Mouse (Mus musculus): Measurements from ENCODE around the gene Zranb1. TPM values are rescaled to one million over a fixed set of nuclear protein-coding genes. Genes with fewer than 3 reads are reported as not detected.
A peak's percentile ranks its signal among the peaks of the same experiment; 100 is the strongest.

Zranb1 gene
- total and polyA plus RNA-seq, 3 experiments: 11.3 to 17.6 (median 11.6) TPM

- Histone ChIP-seq H3K9me3 (replicated peaks; ENCODE audit: low read length) (no peaks in the 10 kb centered on the region), H3K4me3 (replicated peaks in 1 of 3; ENCODE audit: low read depth in 2 of 3, low read length in 2 of 3, poor library complexity in 1 of 3) (peak overlapping the region; percentile 49 to 60 (median 52)), H3K4me2 (ENCODE audit: insufficient read depth, low read depth, poor library complexity, severe bottlenecking) (peak overlapping the region; percentile 47), H3K27ac (ENCODE audit: insufficient read depth, low read depth) (no peak overlapping the region), H3K27me3 (replicated peaks) (no peaks in the 10 kb centered on the region), H3K4me1 (ENCODE audit: control insufficient read depth in 1 of 2, insufficient read depth in 2 of 2) (peaks cover 22 to 40% of the 10 kb centered on the region in 2 experiments), H3K9ac (ENCODE audit: insufficient read depth, low read depth) (peak overlapping the region; percentile 39), H3K79me2 (replicated peaks; ENCODE audit: control insufficient read depth, extremely low read depth, insufficient read depth, poor library complexity, severe bottlenecking) (no peaks in the 10 kb centered on the region), H3K36me3 (replicated peaks in 1 of 2; ENCODE audit: control insufficient read depth in 1 of 2, insufficient read depth in 1 of 2, low read length in 1 of 2) (peaks cover 6 to 29% of the 10 kb centered on the region in 2 experiments)
- dilution Hi-C loops (cut with MboI; ENCODE audit: extremely low pct_ligation_motif_present, extremely low pct_unique_long_range_greater_than_20kb, low sequenced_read_pairs) (no loop called here), in situ Hi-C loops (cut with MboI; ENCODE audit: low pct_ligation_motif_present, low pct_unique_long_range_greater_than_20kb, low sequenced_read_pairs) (loop anchor here (5.0 kb wide), 1 partner anchor 351 kb away; no protein-coding TSS in a partner anchor)
- DNase-seq (ENCODE audit: extremely low read depth): peak; percentile 97
- TF ChIP-seq MXI1 (IDR thresholded peaks at IDR 0.05; ENCODE audit: low read depth, low read length): peak; percentile 100
- TF ChIP-seq ZC3H11A (IDR thresholded peaks at IDR 0.05; ENCODE audit: low read depth, low read length): peak; percentile 71
- peak; percentile 71 for TF ChIP-seq RCOR1 (conservative IDR thresholded peaks at IDR 0.05; ENCODE audit: low read depth, low read length)
- peak; percentile 100 for TF ChIP-seq SIN3A (IDR thresholded peaks at IDR 0.05; ENCODE audit: low read length)
- no peak for TF ChIP-seq USF2 (conservative IDR thresholded peaks at IDR 0.05; ENCODE audit: low read depth, low read length)
- peak; percentile 70 for TF ChIP-seq BHLHE40 (IDR thresholded peaks at IDR 0.05; ENCODE audit: low read depth, low read length)
- TF ChIP-seq PAX5 (IDR thresholded peaks at IDR 0.05; ENCODE audit: low read length): no peak
- 0 out of 2 replicates have a peak, but pooled peaks have one; percentile 63 for TF ChIP-seq TBP (conservative IDR thresholded peaks at IDR 0.05; ENCODE audit: low read depth, low read length)
- TF ChIP-seq NELFE (IDR thresholded peaks at IDR 0.05; ENCODE audit: low read depth, low read length): peak; percentile 78
- peak; percentile 58 for TF ChIP-seq HCFC1 (IDR thresholded peaks at IDR 0.05; ENCODE audit: low read depth, low read length)
- TF ChIP-seq IRF4 (IDR thresholded peaks at IDR 0.05; ENCODE audit: low read depth, low read length): peak; percentile 72
- TF ChIP-seq ZMIZ1 (IDR thresholded peaks at IDR 0.05; ENCODE audit: low read depth, low read length): no peak
- TF ChIP-seq MAX (IDR thresholded peaks at IDR 0.05; ENCODE audit: low read length): peak; percentile 100
- TF ChIP-seq ZNF384 (IDR thresholded peaks at IDR 0.05; ENCODE audit: low read depth, low read length): 0 out of 2 replicates have a peak, but pooled peaks have one; percentile 11
- TF ChIP-seq E2F4 (IDR thresholded peaks at IDR 0.05; ENCODE audit: insufficient replicate concordance, low read depth, low read length): 0 out of 2 replicates have a peak, but pooled peaks have one; percentile 20
- no peak for TF ChIP-seq POLR2AphosphoS2 (IDR thresholded peaks at IDR 0.05; ENCODE audit: low read depth, low read length)
- no peak for TF ChIP-seq MAFK (IDR thresholded peaks at IDR 0.05; ENCODE audit: insufficient replicate concordance, low read length)
- TF ChIP-seq MEF2A (IDR thresholded peaks at IDR 0.05; ENCODE audit: borderline replicate concordance, low read depth, low read length): peak; percentile 44; the same call in 1 of the 2 replicates
- peak; percentile 61 for TF ChIP-seq ETS1 (conservative IDR thresholded peaks at IDR 0.05; ENCODE audit: low read depth, low read length)
- peak; percentile 43; the same call in 1 of the 2 replicates for TF ChIP-seq NRF1 (IDR thresholded peaks at IDR 0.05; ENCODE audit: low read depth, low read length)
- TF ChIP-seq POLR2A (IDR thresholded peaks at IDR 0.05; ENCODE audit: low read depth, low read length): peak; percentile 43; the same call in 1 of the 2 replicates
- peak; percentile 99 for TF ChIP-seq RAD21 (IDR thresholded peaks at IDR 0.05; ENCODE audit: low read depth, low read length)
- TF ChIP-seq GABPA (IDR thresholded peaks at IDR 0.05; ENCODE audit: insufficient replicate concordance, low read depth, low read length): no peak
- TF ChIP-seq CHD2 (IDR thresholded peaks at IDR 0.05; ENCODE audit: low read length): peak; percentile 96
- TF ChIP-seq SMC3 (IDR thresholded peaks at IDR 0.05; ENCODE audit: low read depth, low read length): peak; percentile 93
- no peak for TF ChIP-seq ZKSCAN1 (IDR thresholded peaks at IDR 0.05; ENCODE audit: borderline replicate concordance, low read depth, low read length)
- peak; percentile 91 for TF ChIP-seq MAZ (IDR thresholded peaks at IDR 0.05; ENCODE audit: low read depth, low read length)
- peak; percentile 98 to 100 for TF ChIP-seq CTCF (conservative IDR thresholded peaks at IDR 0.05 in 1 of 2, IDR thresholded peaks at IDR 0.05 in 1 of 2; ENCODE audit: low read depth in 2 of 2, low read length in 2 of 2)
- peak; percentile 55 for TF ChIP-seq EP300 (IDR thresholded peaks at IDR 0.05; ENCODE audit: low read length)
- TF ChIP-seq ELF1 (IDR thresholded peaks at IDR 0.05; ENCODE audit: low read depth, low read length): peak; percentile 55
- no peak for TF ChIP-seq CHD1 (IDR thresholded peaks at IDR 0.05; ENCODE audit: low read depth, low read length)
- TF ChIP-seq MYC (IDR thresholded peaks at IDR 0.05; ENCODE audit: low read depth, low read length): peak; percentile 100
- TF ChIP-seq JUND (conservative IDR thresholded peaks at IDR 0.05; ENCODE audit: low read depth, low read length): peak; percentile 29; the same call in 1 of the 2 replicates
- TF ChIP-seq JUN (IDR thresholded peaks at IDR 0.05; ENCODE audit: insufficient read depth, low read depth, low read length): peak; percentile 42
- no peak for TF ChIP-seq UBTF (IDR thresholded peaks at IDR 0.05; ENCODE audit: low read depth, low read length)
- 0 out of 2 replicates have a peak, but pooled peaks have one; percentile 44 for TF ChIP-seq KAT2A (IDR thresholded peaks at IDR 0.05; ENCODE audit: insufficient replicate concordance, low read length)
- no peak for TF ChIP-seq USF1 (IDR thresholded peaks at IDR 0.05; ENCODE audit: low read depth, low read length)
- peak; percentile 86 for TF ChIP-seq TCF12 (IDR thresholded peaks at IDR 0.05; ENCODE audit: low read depth, low read length)
Measured at GRCm38 (mm10) chr7:133003421-133003820, 72.5 kb downstream of the Zranb1 start.
